21 mouse cellular contexts compared by ENCODE assay signal in the genomic region with DNA sequence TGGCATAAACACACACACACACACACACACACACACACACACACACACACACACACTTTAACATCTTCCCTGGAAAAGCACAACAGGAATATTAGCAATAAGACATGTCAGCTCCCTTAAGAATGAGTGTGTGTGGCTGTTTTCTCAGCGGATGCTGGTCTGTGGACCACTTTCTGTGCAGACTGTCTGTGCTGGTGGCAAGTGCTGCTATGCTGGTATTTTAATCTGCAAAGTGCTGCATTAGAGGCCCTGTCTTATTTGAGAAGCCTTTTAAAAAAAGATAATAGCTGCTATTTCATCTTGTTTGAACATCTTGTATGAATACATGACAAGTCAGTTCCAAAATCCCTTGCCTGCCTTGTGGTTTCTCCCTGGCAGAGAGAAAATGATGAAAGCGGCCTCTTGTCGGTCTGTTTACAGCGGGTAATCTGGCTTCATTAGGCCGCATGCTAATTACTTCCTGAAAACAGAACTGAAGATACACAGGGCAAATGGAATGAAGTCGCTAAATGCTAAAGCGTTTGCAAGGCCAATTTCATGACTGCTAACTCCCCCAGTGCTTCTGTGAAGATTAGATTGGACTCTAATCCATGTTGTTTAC. TPM values are rescaled to one million over a fixed set of nuclear protein-coding genes. Genes with fewer than 3 reads are reported as not detected.
DNase-seq lines count a peak whose midpoint lies in the region; ATAC-seq and TF ChIP-seq lines count a peak whose summit lies in the region.
"Had no signal": no experiment of that assay in that cellular context is flagged by ENCODE, and none has a peak within 500 bp of the region (broad histone marks: within the 10 kb centered on the region; RNA-seq: fewer than 3 reads in every experiment).

No protein-coding gene starts in this region.

- 28% methylated on average over 7 of the region's 7 CpGs for WGBS in hindbrain, postnatal 0 days
- 66% methylated on average over 7 of the region's 7 CpGs for WGBS in hindbrain, embryonic 12.5 days
- 13% methylated on average over 7 of the region's 7 CpGs for WGBS in forebrain, embryonic 16.5 days

- TF ChIP-seq CTCF in hindbrain, postnatal 0 days (IDR thresholded peaks at IDR 0.05; ENCODE audit: low read depth), result no peak

- no peaks in the 10 kb centered on the region for H3K4me1 ChIP-seq in hindbrain, postnatal 0 days (ENCODE audit: insufficient read depth, low read length)
- H3K4me1 ChIP-seq in hindbrain, embryonic 12.5 days, result no peaks in the 10 kb centered on the region
- H3K4me1 ChIP-seq in forebrain, embryonic 16.5 days (replicated peaks; ENCODE audit: control insufficient read depth, insufficient read depth, low read length), result no peaks in the 10 kb centered on the region
- H3K4me1 ChIP-seq: embryonic facial prominence, embryonic 12.5 days; heart, embryonic 10.5 days; kidney, embryonic 15.5 days; liver, embryonic 13.5 days; stomach, embryonic 15.5 days had no signal

- H3K4me3 ChIP-seq in hindbrain, postnatal 0 days (ENCODE audit: low read length), result no peak overlapping the region
- no peak overlapping the region for H3K4me3 ChIP-seq in hindbrain, embryonic 12.5 days
- no peak overlapping the region for H3K4me3 ChIP-seq in forebrain, embryonic 16.5 days (replicated peaks; ENCODE audit: low read length)
- H3K4me3 ChIP-seq: embryonic facial prominence, embryonic 12.5 days; heart, embryonic 10.5 days; kidney, embryonic 15.5 days; left cerebral cortex, adult 2 months; liver, embryonic 13.5 days; stomach, embryonic 15.5 days had no signal

- no peaks in the 10 kb centered on the region for H3K9me3 ChIP-seq in hindbrain, postnatal 0 days (ENCODE audit: low read length)
- H3K9me3 ChIP-seq in hindbrain, embryonic 12.5 days (replicated peaks), result no peaks in the 10 kb centered on the region
- no peaks in the 10 kb centered on the region for H3K9me3 ChIP-seq in forebrain, embryonic 16.5 days (ENCODE audit: control insufficient read depth, low read length)
- H3K9me3 ChIP-seq: embryonic facial prominence, embryonic 12.5 days; heart, embryonic 10.5 days; kidney, embryonic 15.5 days; liver, embryonic 13.5 days; stomach, embryonic 15.5 days had no signal

- no peak overlapping the region for H3K4me2 ChIP-seq in hindbrain, postnatal 0 days (ENCODE audit: low read depth, low read length)
- H3K4me2 ChIP-seq in hindbrain, embryonic 12.5 days (replicated peaks), result no peak overlapping the region
- no peak overlapping the region for H3K4me2 ChIP-seq in forebrain, embryonic 16.5 days (ENCODE audit: low read length)
- H3K4me2 ChIP-seq: embryonic facial prominence, embryonic 12.5 days; kidney, embryonic 15.5 days; liver, embryonic 13.5 days; stomach, embryonic 15.5 days had no signal

- no peak overlapping the region for H3K27ac ChIP-seq in hindbrain, postnatal 0 days
- H3K27ac ChIP-seq in hindbrain, embryonic 12.5 days, result no peak overlapping the region
- H3K27ac ChIP-seq in forebrain, embryonic 16.5 days (ENCODE audit: low read length), result no peak overlapping the region
- H3K27ac ChIP-seq: embryonic facial prominence, embryonic 12.5 days; heart, embryonic 10.5 days; kidney, embryonic 15.5 days; left cerebral cortex, adult 2 months; liver, embryonic 13.5 days; stomach, embryonic 15.5 days had no signal

- no peak overlapping the region for H3K9ac ChIP-seq in hindbrain, postnatal 0 days (replicated peaks; ENCODE audit: low read length)
- no peak overlapping the region for H3K9ac ChIP-seq in hindbrain, embryonic 12.5 days
- H3K9ac ChIP-seq in forebrain, embryonic 16.5 days (replicated peaks; ENCODE audit: low read depth, low read length), result no peak overlapping the region
- H3K9ac ChIP-seq: embryonic facial prominence, embryonic 12.5 days; kidney, embryonic 15.5 days; liver, embryonic 13.5 days; stomach, embryonic 15.5 days had no signal

- H3K27me3 ChIP-seq in hindbrain, postnatal 0 days (ENCODE audit: insufficient read depth, low read length), result no peaks in the 10 kb centered on the region
- H3K27me3 ChIP-seq in hindbrain, embryonic 12.5 days, result no peaks in the 10 kb centered on the region
- no peaks in the 10 kb centered on the region for H3K27me3 ChIP-seq in forebrain, embryonic 16.5 days (replicated peaks; ENCODE audit: control insufficient read depth, insufficient read depth, low read length)
- H3K27me3 ChIP-seq: embryonic facial prominence, embryonic 12.5 days; kidney, embryonic 15.5 days; liver, embryonic 13.5 days; stomach, embryonic 15.5 days had no signal

- peak; percentile 39 for DNase-seq in hindbrain, postnatal 0 days (ENCODE audit: low spot score)
- DNase-seq in retina, postnatal 1 day, result peak; percentile 31
- DNase-seq in retina, embryonic 14.5 days (ENCODE audit: low spot score), result no peak
- no peak for DNase-seq in cerebellum, postnatal 10 days
- no peak for DNase-seq in right cerebral cortex, postnatal 4 days
- DNase-seq: adrenal gland, postnatal 14 days; cerebellum, adult 9-10 months; kidney, adult 11 months; kidney, postnatal 4 days; liver, embryonic 13.5 days; lung, adult 2 months; right cerebral cortex, adult 18-20 months; thymus, postnatal 25 days had no signal

- H3K36me3 ChIP-seq in hindbrain, postnatal 0 days (ENCODE audit: insufficient read depth, low read length), result no peaks in the 10 kb centered on the region
- H3K36me3 ChIP-seq in hindbrain, embryonic 12.5 days, result no peaks in the 10 kb centered on the region
- no peaks in the 10 kb centered on the region for H3K36me3 ChIP-seq in forebrain, embryonic 16.5 days (ENCODE audit: control insufficient read depth, insufficient read depth)
- H3K36me3 ChIP-seq: embryonic facial prominence, embryonic 12.5 days; heart, embryonic 10.5 days; kidney, embryonic 15.5 days; liver, embryonic 13.5 days; stomach, embryonic 15.5 days had no signal

- ATAC-seq in hindbrain, postnatal 0 days, result no peak
- ATAC-seq in hindbrain, embryonic 12.5 days (ENCODE audit: low FRiP score), result no peak
- peak; percentile 62; the same call in 1 of the 2 replicates for ATAC-seq in forebrain, embryonic 16.5 days

RNA-seq across cellular contexts. Expression of gene Cry1, which starts 19.5 kb away (rescaled TPM):
- total RNA-seq in hindbrain, postnatal 0 days (2014; rRNA removed), result 14.6 and 16.3 TPM in 2 replicates
- 28.6 and 30.8 TPM in 2 replicates for polyA plus RNA-seq in hindbrain, postnatal 0 days (2015; fragmentation: Nextera tagmentation; extraction: Ambion mirVana)
- polyA plus RNA-seq in hindbrain, embryonic 12.5 days (2016; fragmentation: Nextera tagmentation; extraction: Ambion mirVana), result 37.5 and 37.8 TPM in 2 replicates
- 33.7 and 38.2 TPM in 2 replicates for polyA plus RNA-seq in forebrain, embryonic 16.5 days (2015; fragmentation: Nextera tagmentation; extraction: Ambion mirVana)
- total RNA-seq: MEL had no signal

Comparison
In these comparisons a context has a peak if more than half of its experiments do, and no peak if none do; other contexts are left out.
1. DNase-seq: peak in hindbrain, postnatal 0 days (single experiment) and retina, postnatal 1 day (single experiment); none in retina, embryonic 14.5 days (single experiment), cerebellum, postnatal 10 days (0 of 2) and right cerebral cortex, postnatal 4 days (single experiment).